Mouse (Mus musculus) liver, embryonic 13.5 days (tissue): ENCODE data around the gene Ccdc194. TPM values are rescaled to one million over a fixed set of nuclear protein-coding genes. Genes with fewer than 3 reads are reported as not detected.

Experiments
- ATAC-seq: fragments of 200-750 bp; cut with Nextera tagmentation; 2 replicates; pipeline ENCODE4 v1.8.0; 2017; ENCODE audit warnings: low read depth, mild to moderate bottlenecking, moderate number of reproducible peaks, moderate library complexity
- DNase-seq: peaks from one replicate; pipeline ENCODE4 v3.0.0; 2022
- H3K27ac ChIP-seq: fragments of 300-500 bp; sonication (generic); 2 replicates; pipeline ENCODE4 v1.5.1; 2015; ENCODE audit warnings: moderate library complexity, mild to moderate bottlenecking, inconsistent platforms
- H3K27me3 ChIP-seq: fragments of 300-500 bp; sonication (generic); 2 replicates; pipeline ENCODE4 v1.6.1; 2015; ENCODE audit warnings: mild to moderate bottlenecking, inconsistent platforms
- H3K36me3 ChIP-seq: fragments of 300-500 bp; sonication (generic); 2 replicates; pipeline ENCODE4 v1.6.1; 2015; ENCODE audit warnings: mild to moderate bottlenecking, inconsistent platforms
- H3K4me1 ChIP-seq: fragments of 300-500 bp; sonication (generic); replicated peaks from 2 replicates; pipeline ENCODE4 v1.6.1; 2015; ENCODE audit warnings: inconsistent platforms
- H3K4me2 ChIP-seq: fragments of 300-500 bp; sonication (generic); 2 replicates; pipeline ENCODE4 v1.6.1; 2015; ENCODE audit warnings: inconsistent platforms, mild to moderate bottlenecking, moderate library complexity
- H3K4me3 ChIP-seq: fragments of 300-500 bp; sonication (generic); replicated peaks from 2 replicates; pipeline ENCODE4 v1.5.1; 2015; ENCODE audit warnings: mild to moderate bottlenecking, inconsistent platforms
- H3K9ac ChIP-seq: fragments of 300-500 bp; sonication (generic); 2 replicates; pipeline ENCODE4 v1.6.1; 2015; ENCODE audit warnings: mild to moderate bottlenecking, inconsistent platforms
- H3K9me3 ChIP-seq: fragments of 300-500 bp; sonication (generic); replicated peaks from 2 replicates; pipeline ENCODE4 v1.6.1; 2016; ENCODE audit warnings: inconsistent platforms
- WGBS: fragments of 180-500 bp; shearing (Covaris S2); methylation state at CpG from one replicate; pipeline ENCODE4 v1.1.7; 2015; ENCODE audit not compliant: insufficient replicate concordance; 5-methylcytosine and 5-hydroxymethylcytosine counted together
- polyA plus RNA-seq: library from polyadenylated mRNA; unstranded; fragments of >200 nt; fragmentation: Nextera tagmentation; extraction: Ambion mirVana; gene quantifications from 2 replicates; pipeline ENCODE4 v1.2.1, GENCODE M21; 2015

The Ccdc194 gene
- 0.15 TPM in 2 replicates for polyA plus RNA-seq

DNA sequence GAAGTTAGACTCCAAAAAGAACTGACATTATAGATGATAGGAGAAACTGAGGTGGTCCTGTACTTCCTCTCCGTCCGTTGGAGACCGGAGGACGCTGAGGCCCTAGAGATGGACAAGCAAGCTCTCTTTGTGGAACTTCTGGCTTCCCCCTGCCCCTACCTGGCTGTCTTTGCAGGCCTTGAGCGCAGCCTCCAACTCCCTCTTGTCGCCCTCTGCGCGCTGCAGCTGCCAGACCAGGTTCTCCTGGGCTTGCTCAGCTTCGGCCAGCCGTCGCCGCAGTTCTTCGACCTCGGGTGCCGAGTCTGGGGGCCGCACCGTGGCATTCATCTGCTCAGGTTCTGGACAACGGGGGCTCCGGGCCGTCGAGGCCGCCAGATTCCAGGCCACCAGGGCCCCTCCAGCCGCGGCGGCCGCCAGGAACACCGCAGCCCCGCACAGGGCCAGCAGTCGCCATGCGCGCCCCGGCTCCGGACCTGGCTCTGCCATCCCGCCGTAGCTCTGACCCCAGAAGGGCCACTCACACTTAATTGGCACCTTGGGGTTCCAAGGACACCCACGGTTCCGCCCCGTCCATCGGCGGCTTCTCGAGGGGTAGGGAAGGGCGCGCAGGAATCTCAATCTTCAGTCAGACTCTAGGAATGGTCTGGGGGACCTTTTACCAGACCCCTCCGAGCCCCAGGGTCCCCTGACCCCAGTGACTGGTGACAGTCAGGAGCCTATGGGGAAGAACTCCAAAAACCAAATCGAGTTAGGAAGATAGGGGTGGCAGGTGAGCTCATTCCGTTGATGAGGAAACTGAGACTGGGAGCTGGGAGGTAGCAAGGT lies at the start of gene Ccdc194:
TSS of gene Ccdc194 (minus strand) at position 486 of the 825 bp plus-strand sequence.
- H3K9me3 ChIP-seq: no peaks in the 10 kb centered on the region
- no peak within 1 kb of the TSS for H3K4me2 ChIP-seq
- WGBS: 35% methylated on average over 46 of the region's 46 CpGs
- no peak within 1 kb of the TSS for H3K9ac ChIP-seq
- H3K4me3 ChIP-seq: no peak within 1 kb of the TSS
- no peak for DNase-seq
- H3K36me3 ChIP-seq: no peaks in the 10 kb centered on the region
- H3K27ac ChIP-seq: peak within 1 kb of the TSS; percentile 27; the same call in 1 of the 2 replicates
- H3K27me3 ChIP-seq: peaks cover 38% of the 10 kb centered on the region
- ATAC-seq: no peak
- peaks cover 26% of the 10 kb centered on the region for H3K4me1 ChIP-seq

DNA sequence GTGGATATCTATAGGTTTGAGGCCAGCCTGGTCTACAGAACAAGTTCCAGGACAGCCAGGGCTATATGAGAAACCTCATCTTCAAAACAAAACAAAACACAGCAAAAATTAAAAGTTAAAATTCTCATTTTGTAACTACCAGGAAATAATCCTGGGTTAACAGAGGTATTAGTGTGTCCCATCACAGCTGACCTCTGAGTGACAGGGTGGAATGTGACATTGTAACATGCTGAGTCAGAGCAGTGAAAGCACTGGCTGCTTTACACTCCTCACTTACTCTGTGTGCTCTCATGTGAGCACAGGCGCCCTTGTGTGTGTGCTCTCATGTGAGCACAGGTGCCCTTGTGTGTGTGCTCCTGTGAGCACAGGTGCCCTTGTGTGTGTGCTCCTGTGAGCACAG lies 49.5 kb upstream of the Ccdc194 start:
- Histone ChIP-seq H3K4me2 (no peak overlapping the region), H3K4me3 (no peak overlapping the region), H3K4me1 (peaks cover 12% of the 10 kb centered on the region), H3K27me3 (peaks cover 17% of the 10 kb centered on the region), H3K9ac (no peak overlapping the region), H3K9me3 (no peaks in the 10 kb centered on the region), H3K36me3 (no peaks in the 10 kb centered on the region), H3K27ac (no peak overlapping the region)
- ATAC-seq: no peak
- no peak for DNase-seq
- WGBS: 55% methylated on average over 1 of the region's 1 CpGs

DNA sequence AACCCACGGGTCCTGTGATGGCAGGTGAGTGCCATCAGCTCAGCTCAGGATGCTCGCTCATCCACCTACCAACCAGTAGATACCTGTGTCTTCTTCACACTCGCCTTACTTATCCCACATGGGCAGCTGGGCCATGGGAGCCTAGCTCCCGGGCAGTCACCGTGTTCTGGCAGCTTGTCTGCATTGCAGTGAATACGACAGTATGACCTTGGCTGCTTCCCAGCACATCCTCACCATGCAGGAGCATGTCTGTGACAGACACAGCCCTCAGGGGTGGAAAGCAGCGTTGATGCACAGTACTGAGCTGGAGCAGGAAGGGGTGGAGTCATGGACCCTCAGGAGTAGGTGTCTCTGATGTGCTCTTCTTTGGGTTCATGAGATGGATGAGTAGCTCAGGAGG lies 48.9 kb upstream of the Ccdc194 start:
- H3K4me2 ChIP-seq: no peak overlapping the region
- no peak for ATAC-seq

DNA sequence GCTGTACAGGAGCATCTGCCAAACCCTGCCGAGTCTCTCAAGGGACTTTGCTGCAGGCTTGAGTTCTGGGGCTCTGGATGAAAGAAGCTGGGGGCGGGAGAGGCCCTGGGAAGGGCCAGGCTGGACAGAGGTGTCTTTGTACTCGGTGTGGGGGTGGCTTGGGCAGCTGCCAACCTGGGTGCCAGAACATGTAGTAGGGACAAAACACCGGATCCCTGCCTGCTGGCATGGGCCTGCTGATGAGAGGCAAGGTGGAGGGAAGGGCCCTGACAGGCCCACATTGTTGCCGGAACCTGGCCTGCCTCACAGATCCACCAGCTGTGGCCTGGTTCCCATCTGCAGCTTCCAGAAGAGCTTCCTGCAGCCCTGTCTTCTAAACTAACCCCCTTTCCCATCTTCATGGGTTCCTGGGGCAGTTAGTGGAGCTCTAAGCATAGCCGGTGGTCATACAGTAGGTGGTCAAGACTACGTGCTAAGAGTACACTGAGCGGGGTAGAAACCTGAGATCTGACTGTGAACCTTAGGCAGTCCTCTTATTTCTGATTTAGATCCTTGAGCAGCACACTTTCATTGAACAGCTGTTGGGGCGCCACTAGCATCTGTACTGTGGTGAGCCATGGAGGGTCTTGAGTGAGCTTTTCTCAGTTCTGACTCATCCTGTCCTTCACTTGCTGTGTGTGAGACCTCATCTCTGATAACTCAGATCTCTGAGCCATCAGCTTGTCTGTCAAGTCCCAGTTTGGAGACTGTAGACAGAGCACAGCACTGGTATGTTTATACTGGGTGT lies 47.5 kb upstream of the Ccdc194 start:
- DNase-seq (no peak), ATAC-seq (no peak)
- Histone ChIP-seq H3K9me3 (no peaks in the 10 kb centered on the region), H3K4me1 (peaks cover 26% of the 10 kb centered on the region), H3K4me3 (no peak overlapping the region), H3K27me3 (peaks cover 37% of the 10 kb centered on the region), H3K36me3 (no peaks in the 10 kb centered on the region), H3K4me2 (no peak overlapping the region), H3K9ac (no peak overlapping the region), H3K27ac (no peak overlapping the region)
- 72% methylated on average over 9 of the region's 9 CpGs for WGBS

More for the DNA sequence above, 48.9 kb upstream of the Ccdc194 start:
- Histone ChIP-seq H3K27me3 (peaks cover 23% of the 10 kb centered on the region), H3K36me3 (no peaks in the 10 kb centered on the region), H3K4me1 (peaks cover 18% of the 10 kb centered on the region), H3K9ac (no peak overlapping the region), H3K4me3 (no peak overlapping the region), H3K9me3 (no peaks in the 10 kb centered on the region), H3K27ac (no peak overlapping the region)
- WGBS: 65% methylated on average over 7 of the region's 7 CpGs
- DNase-seq: no peak

DNA sequence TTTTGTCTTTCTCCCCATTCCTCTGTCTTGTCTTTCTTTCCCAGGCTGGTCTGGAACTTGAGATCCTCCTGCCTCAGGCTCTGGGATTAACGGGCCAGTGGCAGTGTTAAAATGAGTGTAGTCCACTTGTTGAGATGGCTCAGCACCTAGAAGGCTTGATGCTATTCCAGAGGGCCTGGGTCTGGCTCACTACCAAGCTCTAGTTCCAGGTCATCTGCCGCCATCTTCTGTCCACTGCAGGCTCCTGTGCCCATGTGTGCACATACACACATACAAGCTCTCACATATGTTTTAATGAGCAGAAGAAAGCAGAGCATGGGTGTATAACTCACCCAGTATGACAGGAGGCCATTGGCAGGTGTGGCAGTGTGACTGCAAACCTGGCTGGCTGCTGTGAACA lies 46.6 kb upstream of the Ccdc194 start:
- H3K36me3 ChIP-seq: no peaks in the 10 kb centered on the region
- peaks cover 26% of the 10 kb centered on the region for H3K4me1 ChIP-seq
- no peak for ATAC-seq
- H3K4me3 ChIP-seq: no peak overlapping the region
- H3K9me3 ChIP-seq: no peaks in the 10 kb centered on the region
- 77% methylated on average over 2 of the region's 2 CpGs for WGBS
- no peak overlapping the region for H3K9ac ChIP-seq
- no peak for DNase-seq
- peaks cover 42% of the 10 kb centered on the region for H3K27me3 ChIP-seq
- H3K4me2 ChIP-seq: no peak overlapping the region
- H3K27ac ChIP-seq: no peak overlapping the region

DNA sequence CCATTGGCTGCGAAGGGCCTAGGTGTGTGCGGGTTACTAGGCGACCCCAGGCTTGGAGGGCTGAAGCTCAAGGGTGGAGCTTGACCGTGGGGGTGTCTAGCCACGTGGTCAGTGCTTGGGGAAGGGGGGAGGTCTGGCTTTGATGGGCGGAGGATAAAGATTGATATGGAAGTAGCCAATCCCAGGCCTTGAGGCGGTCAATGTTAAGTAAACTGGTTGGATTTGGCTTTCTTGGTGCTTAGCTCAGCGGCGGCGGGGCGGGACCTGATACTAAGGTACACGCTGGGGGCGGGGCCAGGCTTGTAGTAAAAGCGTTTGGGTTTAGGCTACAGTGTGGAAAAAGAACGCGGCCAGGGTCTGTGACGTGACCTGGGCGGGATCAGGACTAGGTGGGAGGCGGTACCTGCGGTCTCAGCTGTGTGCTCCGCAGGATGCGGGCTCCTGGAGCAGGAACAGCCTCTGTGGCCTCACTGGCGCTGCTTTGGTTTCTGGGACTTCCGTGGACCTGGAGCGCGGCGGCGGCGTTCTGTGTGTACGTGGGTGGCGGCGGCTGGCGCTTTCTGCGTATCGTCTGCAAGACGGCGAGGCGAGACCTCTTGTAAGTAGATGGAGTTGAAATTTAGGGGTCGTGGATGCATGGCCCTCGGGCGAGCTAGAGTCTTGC lies 44.9 kb upstream of the Ccdc194 start:
- Histone ChIP-seq H3K9me3 (no peaks in the 10 kb centered on the region), H3K9ac (peak overlapping the region; percentile 59), H3K4me1 (peaks cover 26% of the 10 kb centered on the region), H3K4me3 (peak overlapping the region; percentile 59), H3K27ac (no peak overlapping the region), H3K27me3 (peaks cover 45% of the 10 kb centered on the region), H3K36me3 (no peaks in the 10 kb centered on the region), H3K4me2 (peak overlapping the region; percentile 81)
- WGBS: 1% methylated on average over 41 of the region's 41 CpGs
- ATAC-seq (peak; percentile 70), DNase-seq (peak; percentile 72)

DNA sequence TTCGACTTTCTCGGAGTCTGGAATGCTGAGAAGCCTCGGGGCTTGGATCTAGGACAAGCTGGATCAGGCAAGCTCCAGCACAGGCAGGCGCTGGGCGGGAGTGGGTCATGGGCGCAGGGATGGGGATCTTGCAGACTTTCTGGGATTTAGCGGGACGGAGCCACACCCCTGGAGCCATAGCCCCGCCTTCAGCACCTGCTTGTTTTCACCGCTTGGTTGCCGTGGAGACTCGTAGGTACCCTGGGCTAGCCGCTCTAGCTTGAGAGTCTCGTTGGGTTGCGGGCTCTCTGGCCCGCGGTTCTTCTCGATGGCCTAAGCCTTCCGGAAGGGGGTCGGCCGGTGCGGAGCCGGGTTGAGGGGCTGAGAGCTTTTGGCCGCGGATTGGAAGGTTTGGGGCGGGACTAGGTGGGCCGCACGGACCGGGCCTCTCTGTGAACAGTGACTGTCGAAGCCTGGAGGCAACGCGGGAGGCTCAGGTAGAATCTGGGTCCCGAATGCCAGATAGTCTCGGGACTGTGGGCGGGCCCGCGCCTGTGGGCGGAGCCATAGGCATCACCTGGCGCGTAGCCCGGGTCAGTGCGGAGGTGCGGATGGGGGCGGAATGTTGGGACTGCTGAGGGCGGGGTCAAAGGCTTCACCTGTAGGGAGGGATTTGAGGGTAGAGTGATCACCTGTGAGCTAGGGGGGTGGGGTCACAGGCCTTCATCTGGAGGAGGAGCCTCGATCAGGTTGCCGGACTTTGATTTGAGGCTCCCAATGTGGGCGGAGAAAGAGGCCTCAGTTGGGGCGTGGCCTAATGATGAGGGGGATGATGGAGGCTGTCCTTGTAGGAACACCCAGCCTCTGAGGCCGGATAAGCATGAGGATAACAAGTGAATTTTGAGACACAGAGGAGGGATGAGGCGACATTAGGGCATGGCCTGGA lies 44.1 kb upstream of the Ccdc194 start:
- Histone ChIP-seq H3K4me1 (peaks cover 26% of the 10 kb centered on the region), H3K27ac (no peak overlapping the region), H3K4me2 (peak overlapping the region; percentile 81), H3K9me3 (no peaks in the 10 kb centered on the region), H3K27me3 (peaks cover 45% of the 10 kb centered on the region), H3K4me3 (peak overlapping the region; percentile 59), H3K36me3 (no peaks in the 10 kb centered on the region), H3K9ac (0 out of 2 replicates have a peak overlapping the region, but pooled peaks have one; percentile 47)
- 1% methylated on average over 51 of the region's 51 CpGs for WGBS
- DNase-seq: peak; percentile 60
- peak; percentile 64 for ATAC-seq

DNA sequence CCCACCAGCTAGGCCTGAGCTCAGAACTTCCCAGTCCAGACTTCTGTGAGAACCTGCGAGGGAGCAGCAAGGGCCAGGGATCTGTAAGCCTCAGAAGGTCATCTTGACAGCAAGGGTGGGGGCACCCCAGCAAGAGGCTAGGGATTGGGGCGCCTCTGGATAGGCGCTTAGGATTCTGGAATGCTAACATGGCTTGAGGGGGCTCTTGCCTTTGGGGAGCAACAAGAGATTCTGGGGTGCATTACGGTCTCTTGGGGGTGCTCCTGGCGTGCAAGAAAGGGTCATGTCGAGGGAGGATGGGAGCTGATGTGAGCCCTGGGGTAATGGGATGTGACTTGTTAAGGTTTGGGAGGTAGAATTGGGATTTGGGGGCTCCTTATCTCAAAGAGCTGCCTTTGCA lies 43.4 kb upstream of the Ccdc194 start:
- WGBS: 53% methylated on average over 6 of the region's 6 CpGs
- H3K27ac ChIP-seq: no peak overlapping the region
- ATAC-seq (no peak), DNase-seq (no peak)
- peaks cover 26% of the 10 kb centered on the region for H3K4me1 ChIP-seq
- H3K9me3 ChIP-seq: peaks cover 7% of the 10 kb centered on the region; the same call in 1 of the 2 replicates
- H3K27me3 ChIP-seq: peaks cover 45% of the 10 kb centered on the region
- H3K36me3 ChIP-seq: no peaks in the 10 kb centered on the region
- no peak overlapping the region for H3K9ac ChIP-seq
- peak overlapping the region; percentile 59; the same call in 1 of the 2 replicates for H3K4me3 ChIP-seq
- peak overlapping the region; percentile 81 for H3K4me2 ChIP-seq

DNA sequence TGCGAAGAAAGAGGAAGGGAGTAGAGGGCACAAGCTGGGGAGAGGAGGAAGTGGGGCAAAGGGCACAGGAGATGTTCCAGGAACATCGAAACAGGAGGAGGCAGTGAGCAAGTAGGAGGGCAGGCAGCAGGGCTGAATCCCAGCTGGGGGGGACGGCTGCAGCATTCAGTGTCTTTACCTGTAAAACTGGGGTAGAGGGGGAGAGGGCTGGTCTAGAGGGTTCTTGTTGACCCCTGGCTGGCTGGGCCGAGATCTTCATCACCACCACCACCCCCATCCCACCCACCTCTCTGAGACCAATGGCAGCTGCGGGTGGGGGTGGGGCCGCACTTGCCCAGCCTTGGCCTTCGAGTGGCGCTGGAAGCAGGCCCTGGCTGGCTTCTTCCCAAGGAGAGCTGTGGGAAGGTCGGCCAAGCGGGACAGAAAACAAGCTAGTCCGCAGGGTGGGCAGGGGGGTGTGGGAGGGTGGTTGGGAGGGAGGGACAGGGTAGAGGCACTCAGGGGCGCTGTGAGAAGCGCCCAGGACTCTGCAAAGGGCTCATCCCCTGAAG lies 43.0 kb upstream of the Ccdc194 start, which contains the start of gene Slc27a1:
TSS of gene Slc27a1 (plus strand) at position 496 of the 551 bp plus-strand sequence.
- Histone ChIP-seq H3K27me3 (peaks cover 47% of the 10 kb centered on the region), H3K9ac (0 out of 2 replicates have a peak within 1 kb of the TSS, but pooled peaks have one; percentile 47), H3K9me3 (peaks cover 8% of the 10 kb centered on the region; the same call in 1 of the 2 replicates), H3K4me2 (peak within 1 kb of the TSS; percentile 81), H3K4me3 (peak within 1 kb of the TSS; percentile 59), H3K4me1 (peaks cover 26% of the 10 kb centered on the region), H3K27ac (no peak within 1 kb of the TSS), H3K36me3 (no peaks in the 10 kb centered on the region)
- no peak for ATAC-seq
- DNase-seq: no peak
- 28% methylated on average over 13 of the region's 13 CpGs for WGBS

DNA sequence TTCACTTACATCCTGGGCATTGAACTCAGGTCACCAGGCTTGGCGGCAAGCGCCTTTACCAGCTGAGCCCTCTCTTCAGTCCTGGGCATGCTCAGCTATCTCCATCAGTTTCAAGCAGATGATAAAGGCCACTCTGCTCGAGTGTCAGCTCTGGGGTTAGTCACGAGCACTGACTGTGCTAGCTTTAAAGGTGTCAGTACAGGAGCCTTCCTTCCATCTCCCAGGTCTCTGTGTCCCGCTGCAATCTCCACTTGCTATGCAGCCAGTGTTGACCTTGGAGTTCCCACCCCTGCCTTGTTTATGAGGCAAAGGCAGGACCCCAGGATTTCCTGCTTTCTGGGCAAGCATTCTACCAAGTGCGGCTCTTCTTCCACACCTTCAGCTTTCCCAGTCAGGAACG lies 42.1 kb upstream of the Ccdc194 start:
- H3K4me3 ChIP-seq: no peak overlapping the region
- H3K4me1 ChIP-seq: peaks cover 31% of the 10 kb centered on the region
- 56% methylated on average over 7 of the region's 7 CpGs for WGBS
- H3K4me2 ChIP-seq: no peak overlapping the region
- peaks cover 8% of the 10 kb centered on the region; the same call in 1 of the 2 replicates for H3K9me3 ChIP-seq
- peaks cover 56% of the 10 kb centered on the region for H3K27me3 ChIP-seq
- no peaks in the 10 kb centered on the region for H3K36me3 ChIP-seq
- DNase-seq (no peak), ATAC-seq (no peak)
- no peak overlapping the region for H3K9ac ChIP-seq
- H3K27ac ChIP-seq: no peak overlapping the region
